Mouse (Mus musculus) CH12.LX (cell line): ENCODE measurements around the gene B430218F22Rik. TPM values are rescaled to one million over a fixed set of nuclear protein-coding genes. Genes with fewer than 3 reads are reported as not detected.
A peak's percentile ranks its signal among the peaks of the same experiment; 100 is the strongest.
"Not testable (repeated sequence)": the region's sequence is repeated elsewhere in the genome, so short reads cannot be mapped to it uniquely, and the experiment has no call there.

ENCODE experiments used
- DNase-seq: peaks from one replicate; pipeline ENCODE4 v3.0.0-alpha.2; 2013; ENCODE audit errors: extremely low read depth
- H3K27ac ChIP-seq: 2 replicates; pipeline ENCODE4 v1.5.1; 2012; ENCODE audit warnings: low read depth, mild to moderate bottlenecking, control low read depth, moderate library complexity; ENCODE audit not compliant: insufficient read depth
- H3K27me3 ChIP-seq: replicated peaks from 2 replicates; pipeline ENCODE3; 2012; ENCODE audit warnings: inconsistent platforms
- H3K36me3 ChIP-seq, 2 experiments: replicated peaks in 1 of 2; 2 replicates each; pipeline versions ENCODE3 to v1.6.1; 2012; ENCODE audit warnings: inconsistent platforms in 1 of 2, low read length in 1 of 2, mild to moderate bottlenecking in 1 of 2, mixed read lengths in 1 of 2, moderate library complexity in 1 of 2; ENCODE audit not compliant: control insufficient read depth in 1 of 2, insufficient read depth in 1 of 2
- H3K4me1 ChIP-seq, 2 experiments: 2 replicates each; pipeline ENCODE4 v1.6.1; 2012; ENCODE audit warnings: inconsistent platforms in 1 of 2, moderate library complexity in 1 of 2; ENCODE audit not compliant: insufficient read depth in 2 of 2, control insufficient read depth in 1 of 2
- H3K4me2 ChIP-seq: 2 replicates; pipeline ENCODE4 v1.6.1; 2012; ENCODE audit warnings: low read depth, mild to moderate bottlenecking, control low read depth; ENCODE audit not compliant: poor library complexity, insufficient read depth, severe bottlenecking
- H3K4me3 ChIP-seq, 3 experiments: fragments of 150-350 bp in 1 of 3; sonication (generic) in 1 of 3; replicated peaks in 1 of 3; 2 replicates each; pipeline versions ENCODE3 to v1.5.1; 2011 to 2012; ENCODE audit warnings: low read depth in 2 of 3, low read length in 2 of 3, mild to moderate bottlenecking in 2 of 3, moderate library complexity in 2 of 3, control low read depth in 1 of 3, improper control_type of control experiment in 1 of 3, inconsistent platforms in 1 of 3, mixed read lengths in 1 of 3; ENCODE audit not compliant: poor library complexity in 1 of 3
- H3K79me2 ChIP-seq: replicated peaks from 2 replicates; pipeline ENCODE4 v1.6.1; 2012; ENCODE audit warnings: mild to moderate bottlenecking, moderate library complexity; ENCODE audit not compliant: control insufficient read depth, poor library complexity, insufficient read depth, severe bottlenecking; ENCODE audit errors: extremely low read depth
- H3K9ac ChIP-seq: 2 replicates; pipeline ENCODE4 v1.6.1; 2012; ENCODE audit warnings: low read depth, mild to moderate bottlenecking, control low read depth, moderate library complexity; ENCODE audit not compliant: insufficient read depth
- H3K9me3 ChIP-seq: replicated peaks from 2 replicates; pipeline ENCODE3; 2012; ENCODE audit warnings: low read length, inconsistent platforms, mixed read lengths
- CHD1 ChIP-seq: IDR thresholded peaks from 2 replicates; pipeline ENCODE4 v1.6.1; 2012; ENCODE audit warnings: low read depth, low read length, improper control_type of control experiment, inconsistent platforms
- CHD2 ChIP-seq: IDR thresholded peaks from 2 replicates; pipeline ENCODE4 v1.6.1; 2011; ENCODE audit warnings: low read length, improper control_type of control experiment
- CTCF ChIP-seq, 2 experiments: IDR thresholded peaks in 1 of 2; conservative IDR thresholded peaks in 1 of 2; 2 replicates each; pipeline ENCODE4 v1.5.1; 2011 to 2012; ENCODE audit warnings: low read depth in 2 of 2, low read length in 2 of 2, improper control_type of control experiment in 1 of 2, inconsistent platforms in 1 of 2, mild to moderate bottlenecking in 1 of 2, moderate library complexity in 1 of 2
- E2F4 ChIP-seq: IDR thresholded peaks from 2 replicates; pipeline ENCODE4 v1.6.1; 2011; ENCODE audit warnings: low read depth, low read length, improper control_type of control experiment; ENCODE audit not compliant: insufficient replicate concordance
- ELF1 ChIP-seq: IDR thresholded peaks from 2 replicates; pipeline ENCODE4 v1.6.1; 2014; ENCODE audit warnings: low read depth, mild to moderate bottlenecking, inconsistent platforms, low read length, improper control_type of control experiment
- JUN ChIP-seq: IDR thresholded peaks from 2 replicates; pipeline ENCODE4 v1.6.1; 2011; ENCODE audit warnings: low read depth, mild to moderate bottlenecking, low read length, improper control_type of control experiment, moderate library complexity; ENCODE audit not compliant: insufficient read depth
- JUND ChIP-seq: conservative IDR thresholded peaks from 2 replicates; pipeline ENCODE4 v1.6.1; 2011; ENCODE audit warnings: low read depth, low read length, improper control_type of control experiment
- KAT2A ChIP-seq: IDR thresholded peaks from 2 replicates; pipeline ENCODE4 v1.6.1; 2012; ENCODE audit warnings: low read length, improper control_type of control experiment, inconsistent platforms; ENCODE audit not compliant: insufficient replicate concordance
- MAFK ChIP-seq: IDR thresholded peaks from 2 replicates; pipeline ENCODE4 v1.6.1; 2011; ENCODE audit warnings: low read length, improper control_type of control experiment; ENCODE audit not compliant: insufficient replicate concordance
- MAZ ChIP-seq: IDR thresholded peaks from 2 replicates; pipeline ENCODE4 v1.6.1; 2012; ENCODE audit warnings: low read depth, mild to moderate bottlenecking, inconsistent platforms, low read length, improper control_type of control experiment, moderate library complexity
- MEF2A ChIP-seq: IDR thresholded peaks from 2 replicates; pipeline ENCODE4 v1.6.1; 2014; ENCODE audit warnings: low read depth, mild to moderate bottlenecking, inconsistent platforms, low read length, improper control_type of control experiment, borderline replicate concordance
- NELFE ChIP-seq: IDR thresholded peaks from 2 replicates; pipeline ENCODE4 v1.6.1; 2011; ENCODE audit warnings: low read depth, low read length, improper control_type of control experiment
- PAX5 ChIP-seq: IDR thresholded peaks from 2 replicates; pipeline ENCODE4 v1.6.1; 2012; ENCODE audit warnings: low read length, inconsistent platforms, mixed read lengths
- POLR2A ChIP-seq: IDR thresholded peaks from 2 replicates; pipeline ENCODE4 v1.6.1; 2011; ENCODE audit warnings: low read depth, mild to moderate bottlenecking, improper control_type of control experiment, low read length
- POLR2AphosphoS2 ChIP-seq: IDR thresholded peaks from 2 replicates; pipeline ENCODE4 v1.6.1; 2011; ENCODE audit warnings: low read depth, low read length, improper control_type of control experiment
- RAD21 ChIP-seq: IDR thresholded peaks from 2 replicates; pipeline ENCODE4 v1.6.1; 2011; ENCODE audit warnings: low read depth, mild to moderate bottlenecking, low read length, improper control_type of control experiment, moderate library complexity
- SIN3A ChIP-seq: IDR thresholded peaks from 2 replicates; pipeline ENCODE4 v1.6.1; 2012; ENCODE audit warnings: low read length, improper control_type of control experiment, inconsistent platforms
- SMC3 ChIP-seq: IDR thresholded peaks from 2 replicates; pipeline ENCODE4 v1.6.1; 2011; ENCODE audit warnings: low read depth, low read length, improper control_type of control experiment
- TCF12 ChIP-seq: IDR thresholded peaks from 2 replicates; pipeline ENCODE4 v1.6.1; 2014; ENCODE audit warnings: low read depth, mild to moderate bottlenecking, inconsistent platforms, low read length, improper control_type of control experiment
- USF2 ChIP-seq: conservative IDR thresholded peaks from 2 replicates; pipeline ENCODE4 v1.6.1; 2011; ENCODE audit warnings: low read depth, low read length, improper control_type of control experiment
- ZC3H11A ChIP-seq: IDR thresholded peaks from 2 replicates; pipeline ENCODE4 v1.6.1; 2012; ENCODE audit warnings: low read depth, mild to moderate bottlenecking, inconsistent platforms, low read length, improper control_type of control experiment
- dilution Hi-C: fragments of 300-500 bp; cut with MboI; formaldehyde crosslinking; loops from 2 replicates; pipeline ENCODE4 v1.14.3; 2020; ENCODE audit warnings: low sequenced_read_pairs; ENCODE audit not compliant: extremely low pct_unique_long_range_greater_than_20kb, extremely low pct_ligation_motif_present
- in situ Hi-C: fragments of 300-500 bp; cut with MboI; formaldehyde crosslinking; loops from 3 replicates; pipeline ENCODE4 v1.14.3; 2019; ENCODE audit warnings: low sequenced_read_pairs, low pct_ligation_motif_present, low pct_unique_long_range_greater_than_20kb, mixed read lengths
- polyA plus RNA-seq: library from polyadenylated mRNA; unstranded; fragments of >175 nt; gene quantifications from 2 replicates; pipeline ENCODE4 v1.2.1, GENCODE M21; 2012; ENCODE audit warnings: low read depth; ENCODE audit not compliant: insufficient read length
- total RNA-seq, 2 experiments: library from RNA; depleted of rRNA; stranded (reverse); fragments of 300-350 nt in 1 of 2; fragments of >200 nt in 1 of 2; gene quantifications; 2 replicates each; pipeline ENCODE4 v1.2.3; 2012 to 2014

The B430218F22Rik gene
- total and polyA plus RNA-seq, 3 experiments, result 0.48 to 12.0 (median 0.64) TPM

DNA sequence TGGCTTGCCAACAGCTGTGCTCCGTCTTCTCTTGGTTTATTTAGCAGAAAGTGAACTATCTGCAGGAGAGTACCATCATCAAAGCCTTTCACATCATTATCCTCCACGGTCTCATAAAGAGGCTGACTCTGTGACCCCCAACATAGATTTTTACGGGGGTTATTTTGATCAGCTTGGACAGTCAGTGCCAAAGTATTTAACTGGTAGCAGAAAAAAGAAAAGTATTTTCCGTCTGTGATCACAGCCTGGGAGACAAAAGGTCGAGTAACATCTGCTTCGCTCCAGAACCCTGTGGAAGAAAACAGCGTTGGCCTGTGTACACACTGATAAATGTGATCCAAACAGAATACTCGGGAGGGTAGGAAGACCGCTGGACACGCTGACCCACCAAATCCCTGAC lies 6.0 kb upstream of the B430218F22Rik start:
- H3K27me3 ChIP-seq, result no peaks in the 10 kb centered on the region
- no peak for TF ChIP-seq KAT2A
- no peak for TF ChIP-seq MAZ
- TF ChIP-seq CHD1, result no peak
- no peak for TF ChIP-seq SIN3A
- no peak for TF ChIP-seq ZC3H11A
- no peak for TF ChIP-seq USF2
- TF ChIP-seq, all 38 proteins: peak for 0
- H3K27ac ChIP-seq, result no peak overlapping the region
- peaks cover 36 to 78% of the 10 kb centered on the region in 2 experiments for H3K36me3 ChIP-seq
- peaks cover 7% of the 10 kb centered on the region for H3K79me2 ChIP-seq
- peaks cover 2 to 13% of the 10 kb centered on the region in 2 experiments; a peak in 2 of 4 replicates for H3K4me1 ChIP-seq
- H3K9me3 ChIP-seq, result no peaks in the 10 kb centered on the region
- H3K4me2 ChIP-seq, result no peak overlapping the region
- in situ Hi-C loops (no loop called here), dilution Hi-C loops (no loop called here)
- no peak overlapping the region for H3K9ac ChIP-seq
- no peak for DNase-seq
- no peak overlapping the region for H3K4me3 ChIP-seq

DNA sequence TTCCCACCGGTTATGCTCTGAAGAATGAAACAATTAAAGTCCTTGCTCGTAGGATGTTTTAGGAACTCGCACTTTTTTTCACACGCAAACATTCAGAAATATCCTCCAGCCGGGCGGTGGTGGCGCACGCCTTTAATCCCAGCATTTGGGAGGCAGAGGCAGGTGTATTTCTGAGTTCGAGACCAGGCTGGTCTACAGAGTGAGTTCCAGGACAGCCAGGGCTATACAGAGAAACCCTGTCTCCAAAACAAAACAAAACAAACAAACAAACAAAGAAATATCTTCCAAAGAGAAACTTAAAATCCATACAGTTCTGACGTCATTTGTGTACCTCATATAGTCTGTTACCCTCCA lies 995 bp downstream of the B430218F22Rik start:
- in situ Hi-C loops, H3K4me2 ChIP-seq, H3K9ac ChIP-seq, H3K27ac ChIP-seq, DNase-seq, dilution Hi-C loops, H3K9me3 ChIP-seq, H3K27me3 ChIP-seq: not testable (repeated sequence)
- Histone ChIP-seq H3K4me3 (peak overlapping the region; percentile 32 to 93 (median 84)), H3K4me1 (peaks cover 2 to 17% of the 10 kb centered on the region in 2 experiments; a peak in 2 of 4 replicates), H3K36me3 (peaks cover 14 to 27% of the 10 kb centered on the region in 2 experiments), H3K79me2 (peaks cover 21% of the 10 kb centered on the region)

- no peak overlapping the region for H3K27ac ChIP-seq
- H3K27me3 ChIP-seq, result no peaks in the 10 kb centered on the region
- H3K36me3 ChIP-seq, result no peaks in the 10 kb centered on the region
- no peaks in the 10 kb centered on the region for H3K9me3 ChIP-seq
- no peak overlapping the region for H3K9ac ChIP-seq
- dilution Hi-C loops (no loop called here), in situ Hi-C loops (no loop called here)
- H3K4me1 ChIP-seq, result peaks cover 0 to 3% of the 10 kb centered on the region in 2 experiments; a peak in 1 of 4 replicates
- no peak overlapping the region for H3K4me3 ChIP-seq
- DNase-seq, result no peak
- TF ChIP-seq PAX5 (no peak), E2F4 (no peak), MEF2A (no peak), NELFE (no peak), RAD21 (no peak), SIN3A (no peak), TCF12 (no peak), KAT2A (no peak), JUN (no peak), CHD2 (no peak), ZC3H11A (no peak), CTCF (conservative IDR thresholded peaks at IDR 0.05 in 1 of 2, IDR thresholded peaks at IDR 0.05 in 1 of 2; ENCODE audit: low read depth in 2 of 2, low read length in 2 of 2) (no peak), ELF1 (no peak), POLR2A (no peak), JUND (no peak), MAFK (no peak), SMC3 (no peak), POLR2AphosphoS2 (no peak)
- H3K79me2 ChIP-seq, result no peaks in the 10 kb centered on the region
- H3K4me2 ChIP-seq, result no peak overlapping the region
Observed at GRCm38 (mm10) chr13:118395803-118396202, 9.4 kb downstream of the B430218F22Rik start.
